Mouse (Mus musculus): ENCODE data around the gene Rpl41. TPM values are rescaled to one million over a fixed set of nuclear protein-coding genes. Genes with fewer than 3 reads are reported as not detected.

Rpl41 gene
- polyA plus RNA-seq, 1 experiment from 2014 or later = 3,168 TPM

DNA sequence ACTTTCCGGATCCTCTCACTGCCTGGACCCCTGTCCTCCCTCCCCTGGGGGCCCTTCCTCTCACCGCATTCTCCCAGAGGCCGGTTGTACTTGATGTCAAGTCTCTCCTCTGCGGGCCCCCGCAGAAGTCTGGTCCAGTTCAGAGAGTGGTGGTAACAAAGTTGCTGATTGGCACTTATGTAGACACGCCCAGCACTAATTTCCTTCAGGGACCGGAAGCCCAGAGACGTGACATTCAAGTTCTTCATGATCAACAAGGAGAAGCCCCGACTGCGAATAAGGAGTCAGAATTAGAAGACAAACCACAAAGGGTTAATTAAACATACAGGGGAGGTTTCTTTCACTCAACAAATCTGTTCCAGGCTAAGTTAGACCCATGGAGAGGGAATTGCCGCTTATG is 29.2 kb upstream of the Rpl41 start:
- no peaks in the 10 kb centered on the region for H3K9me3 ChIP-seq (ENCODE audit: control insufficient read depth, low read length)
- H3K4me1 ChIP-seq (ENCODE audit: control insufficient read depth in 2 of 2, insufficient read depth in 2 of 2, low read length in 2 of 2) = peaks cover under 1 to 4% of the 10 kb centered on the region in 2 experiments; a peak in 3 of 4 replicates
- no peak overlapping the region for H3K27ac ChIP-seq (replicated peaks in 1 of 2; ENCODE audit: control insufficient read depth in 1 of 2, insufficient read depth in 1 of 2, low read depth in 2 of 2, low read length in 2 of 2)
- H3K4me3 ChIP-seq (ENCODE audit: control insufficient read depth in 1 of 2, insufficient read depth in 1 of 2, low read depth in 1 of 2, low read length in 2 of 2) = no peak overlapping the region
- no peak overlapping the region for H3K4me2 ChIP-seq (ENCODE audit: low read length)
- H3K9ac ChIP-seq (ENCODE audit: low read length) = no peak overlapping the region
- H3K36me3 ChIP-seq (ENCODE audit: control insufficient read depth, insufficient read depth, low read length) = peaks cover 10% of the 10 kb centered on the region
- no peaks in the 10 kb centered on the region for H3K27me3 ChIP-seq (ENCODE audit: control insufficient read depth, insufficient read depth, low read length)
- 60% methylated on average over 11 of the region's 11 CpGs for WGBS
- no peak for ATAC-seq (ENCODE audit: insufficient number of reproducible peaks, insufficient read depth, low FRiP score, low read depth)

- ATAC-seq (ENCODE audit: insufficient number of reproducible peaks, insufficient read depth, low FRiP score, low read depth) = no peak
- Histone ChIP-seq H3K4me3 (ENCODE audit: control insufficient read depth in 1 of 2, insufficient read depth in 1 of 2, low read depth in 1 of 2, low read length in 2 of 2) (no peak overlapping the region), H3K27ac (replicated peaks in 1 of 2; ENCODE audit: control insufficient read depth in 1 of 2, insufficient read depth in 1 of 2, low read depth in 2 of 2, low read length in 2 of 2) (no peak overlapping the region), H3K27me3 (ENCODE audit: control insufficient read depth, insufficient read depth, low read length) (no peaks in the 10 kb centered on the region), H3K4me1 (ENCODE audit: control insufficient read depth in 2 of 2, insufficient read depth in 2 of 2, low read length in 2 of 2) (no peaks in the 10 kb centered on the region), H3K4me2 (ENCODE audit: low read length) (no peak overlapping the region), H3K36me3 (ENCODE audit: control insufficient read depth, insufficient read depth, low read length) (peaks cover 30% of the 10 kb centered on the region), H3K9me3 (ENCODE audit: control insufficient read depth, low read length) (no peaks in the 10 kb centered on the region), H3K9ac (ENCODE audit: low read length) (no peak overlapping the region)
- WGBS = 90% methylated on average over 2 of the region's 2 CpGs
These were observed 26.0 kb upstream of the Rpl41 start for GRCm38 (mm10) chr10:128575063-128575462.

GRCm38 (mm10) chr10:128565788-128566531 is 16.9 kb upstream of the Rpl41 start, which contains the start of gene Pa2g4:
Gene Pa2g4, minus strand, starts transcription at chr10:128565987.
- Histone ChIP-seq H3K9ac (ENCODE audit: low read length) (peak within 1 kb of the TSS; percentile 97), H3K27me3 (ENCODE audit: control insufficient read depth, insufficient read depth, low read length) (no peaks in the 10 kb centered on the region), H3K9me3 (ENCODE audit: control insufficient read depth, low read length) (no peaks in the 10 kb centered on the region), H3K4me2 (ENCODE audit: low read length) (peak within 1 kb of the TSS; percentile 94), H3K4me1 (ENCODE audit: control insufficient read depth in 2 of 2, insufficient read depth in 2 of 2, low read length in 2 of 2) (peaks cover 3 to 14% of the 10 kb centered on the region in 2 experiments; a peak in 3 of 4 replicates), H3K27ac (replicated peaks in 1 of 2; ENCODE audit: control insufficient read depth in 1 of 2, insufficient read depth in 1 of 2, low read depth in 2 of 2, low read length in 2 of 2) (peak within 1 kb of the TSS; percentile 95 to 97), H3K4me3 (ENCODE audit: control insufficient read depth in 1 of 2, insufficient read depth in 1 of 2, low read depth in 1 of 2, low read length in 2 of 2) (peak within 1 kb of the TSS; percentile 76 to 95), H3K36me3 (ENCODE audit: control insufficient read depth, insufficient read depth, low read length) (peaks cover 45% of the 10 kb centered on the region)
- under 1% methylated on average over 58 of the region's 58 CpGs for WGBS
- peak; percentile 97 for ATAC-seq (ENCODE audit: insufficient number of reproducible peaks, insufficient read depth, low FRiP score, low read depth)

DNA sequence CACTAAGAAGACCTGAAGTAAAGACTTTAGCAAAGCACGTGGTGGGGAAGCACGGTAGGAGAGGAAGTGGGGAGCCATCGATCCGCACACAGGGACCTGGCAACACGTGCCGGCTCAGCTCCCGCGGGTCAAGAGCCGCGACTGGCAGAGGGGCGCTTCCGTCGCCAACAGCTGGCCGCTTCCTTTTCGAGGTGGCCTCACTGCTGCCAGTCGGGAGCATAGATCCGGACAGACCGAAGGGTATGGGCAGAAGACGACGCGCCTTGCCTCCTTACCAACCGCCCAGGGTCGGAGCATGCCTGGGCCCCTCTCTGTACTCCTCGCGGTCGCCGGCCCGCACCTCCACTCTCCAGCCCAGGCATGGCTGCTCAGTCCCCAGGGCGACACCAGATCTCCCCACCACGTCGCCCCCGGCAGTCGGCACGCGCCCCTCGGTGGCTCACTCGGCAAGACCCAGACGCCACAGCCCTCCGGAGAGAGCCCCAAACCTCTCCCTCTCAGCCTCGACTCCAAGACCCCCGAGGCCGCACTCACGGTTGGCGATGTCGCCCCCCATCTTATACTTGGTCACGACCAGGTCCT is 16.2 kb upstream of the Rpl41 start:
- H3K27me3 ChIP-seq (ENCODE audit: control insufficient read depth, insufficient read depth, low read length) = no peaks in the 10 kb centered on the region
- ATAC-seq (ENCODE audit: insufficient number of reproducible peaks, insufficient read depth, low FRiP score, low read depth) = peak; percentile 28
- under 1% methylated on average over 44 of the region's 46 CpGs for WGBS
- peak overlapping the region; percentile 97 for H3K9ac ChIP-seq (ENCODE audit: low read length)
- peak overlapping the region; percentile 74 to 95 for H3K4me3 ChIP-seq (ENCODE audit: control insufficient read depth in 1 of 2, insufficient read depth in 1 of 2, low read depth in 1 of 2, low read length in 2 of 2)
- H3K9me3 ChIP-seq (ENCODE audit: control insufficient read depth, low read length) = no peaks in the 10 kb centered on the region
- peak overlapping the region; percentile 86 to 95 for H3K27ac ChIP-seq (replicated peaks in 1 of 2; ENCODE audit: control insufficient read depth in 1 of 2, insufficient read depth in 1 of 2, low read depth in 2 of 2, low read length in 2 of 2)
- peaks cover 3 to 14% of the 10 kb centered on the region in 2 experiments; a peak in 3 of 4 replicates for H3K4me1 ChIP-seq (ENCODE audit: control insufficient read depth in 2 of 2, insufficient read depth in 2 of 2, low read length in 2 of 2)
- peak overlapping the region; percentile 94 for H3K4me2 ChIP-seq (ENCODE audit: low read length)
- peaks cover 50% of the 10 kb centered on the region for H3K36me3 ChIP-seq (ENCODE audit: control insufficient read depth, insufficient read depth, low read length)

GRCm38 (mm10) chr10:128563544-128563943 is 14.4 kb upstream of the Rpl41 start:
- Histone ChIP-seq H3K9ac (ENCODE audit: low read length) (0 out of 2 replicates have a peak overlapping the region, but pooled peaks have one; percentile 97), H3K4me1 (ENCODE audit: control insufficient read depth in 2 of 2, insufficient read depth in 2 of 2, low read length in 2 of 2) (peaks cover 3 to 14% of the 10 kb centered on the region in 2 experiments; a peak in 3 of 4 replicates), H3K4me2 (ENCODE audit: low read length) (no peak overlapping the region), H3K4me3 (ENCODE audit: control insufficient read depth in 1 of 2, insufficient read depth in 1 of 2, low read depth in 1 of 2, low read length in 2 of 2) (no peak overlapping the region), H3K9me3 (ENCODE audit: control insufficient read depth, low read length) (no peaks in the 10 kb centered on the region), H3K36me3 (ENCODE audit: control insufficient read depth, insufficient read depth, low read length) (peaks cover 54% of the 10 kb centered on the region), H3K27me3 (ENCODE audit: control insufficient read depth, insufficient read depth, low read length) (no peaks in the 10 kb centered on the region), H3K27ac (replicated peaks in 1 of 2; ENCODE audit: control insufficient read depth in 1 of 2, insufficient read depth in 1 of 2, low read depth in 2 of 2, low read length in 2 of 2) (no peak overlapping the region)
- ATAC-seq (ENCODE audit: insufficient number of reproducible peaks, insufficient read depth, low FRiP score, low read depth) = no peak
- WGBS = 85% methylated on average over 6 of the region's 6 CpGs

DNA sequence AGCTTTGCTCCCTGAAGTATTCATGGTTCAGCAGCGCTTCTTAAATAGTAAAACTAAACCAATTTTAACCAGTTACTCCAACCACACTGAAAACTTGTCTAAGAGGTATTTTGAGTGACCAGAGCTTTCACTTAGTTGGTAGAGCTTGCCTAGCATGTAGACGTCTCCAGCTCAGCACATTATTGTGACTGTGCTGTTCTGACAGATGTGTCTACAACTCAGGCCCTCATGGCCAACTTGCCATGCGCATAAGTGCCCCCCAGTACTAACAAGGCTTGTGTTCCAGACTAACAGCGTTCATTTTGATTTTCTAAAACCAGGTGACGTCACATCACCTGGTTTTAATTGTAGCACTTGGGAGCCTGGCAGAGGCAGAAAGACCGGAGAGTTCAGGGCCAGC is 7.9 kb upstream of the Rpl41 start:
- no peak for ATAC-seq (ENCODE audit: insufficient number of reproducible peaks, insufficient read depth, low FRiP score, low read depth)
- no peaks in the 10 kb centered on the region for H3K4me1 ChIP-seq (ENCODE audit: control insufficient read depth in 2 of 2, insufficient read depth in 2 of 2, low read length in 2 of 2)
- no peaks in the 10 kb centered on the region for H3K27me3 ChIP-seq (ENCODE audit: control insufficient read depth, insufficient read depth, low read length)
- no peak overlapping the region for H3K9ac ChIP-seq (ENCODE audit: low read length)
- H3K27ac ChIP-seq (replicated peaks in 1 of 2; ENCODE audit: control insufficient read depth in 1 of 2, insufficient read depth in 1 of 2, low read depth in 2 of 2, low read length in 2 of 2) = no peak overlapping the region
- WGBS = 84% methylated on average over 6 of the region's 6 CpGs
- peaks cover 50% of the 10 kb centered on the region for H3K36me3 ChIP-seq (ENCODE audit: control insufficient read depth, insufficient read depth, low read length)
- H3K9me3 ChIP-seq (ENCODE audit: control insufficient read depth, low read length) = no peaks in the 10 kb centered on the region
- H3K4me3 ChIP-seq (ENCODE audit: control insufficient read depth in 1 of 2, insufficient read depth in 1 of 2, low read depth in 1 of 2, low read length in 2 of 2) = no peak overlapping the region
- H3K4me2 ChIP-seq (ENCODE audit: low read length) = no peak overlapping the region

- no peak overlapping the region for H3K4me2 ChIP-seq (ENCODE audit: low read length)
- H3K4me1 ChIP-seq (ENCODE audit: control insufficient read depth in 2 of 2, insufficient read depth in 2 of 2, low read length in 2 of 2) = no peaks in the 10 kb centered on the region
- no peaks in the 10 kb centered on the region for H3K9me3 ChIP-seq (ENCODE audit: control insufficient read depth, low read length)
- H3K27ac ChIP-seq (replicated peaks in 1 of 2; ENCODE audit: control insufficient read depth in 1 of 2, insufficient read depth in 1 of 2, low read depth in 2 of 2, low read length in 2 of 2) = no peak overlapping the region
- no peak for ATAC-seq (ENCODE audit: insufficient number of reproducible peaks, insufficient read depth, low FRiP score, low read depth)
- H3K4me3 ChIP-seq (ENCODE audit: control insufficient read depth in 1 of 2, insufficient read depth in 1 of 2, low read depth in 1 of 2, low read length in 2 of 2) = no peak overlapping the region
- no peak overlapping the region for H3K9ac ChIP-seq (ENCODE audit: low read length)
- H3K27me3 ChIP-seq (ENCODE audit: control insufficient read depth, insufficient read depth, low read length) = no peaks in the 10 kb centered on the region
- peaks cover 43% of the 10 kb centered on the region for H3K36me3 ChIP-seq (ENCODE audit: control insufficient read depth, insufficient read depth, low read length)
These were observed 7.2 kb upstream of the Rpl41 start for GRCm38 (mm10) chr10:128556286-128556685.

Data from heart, embryonic 14.5 days (tissue).